Mouse (Mus musculus) adrenal gland, adult (tissue): ENCODE results near the gene Prss30.

Source experiments
- DNase-seq, 2 experiments: peaks; one replicate each; pipeline ENCODE4 v3.0.0; 2022 to 2023; ENCODE audit warnings: low spot score in 1 of 2; ENCODE audit not compliant: inconsistent age in 2 of 2

Prss30 gene

DNA sequence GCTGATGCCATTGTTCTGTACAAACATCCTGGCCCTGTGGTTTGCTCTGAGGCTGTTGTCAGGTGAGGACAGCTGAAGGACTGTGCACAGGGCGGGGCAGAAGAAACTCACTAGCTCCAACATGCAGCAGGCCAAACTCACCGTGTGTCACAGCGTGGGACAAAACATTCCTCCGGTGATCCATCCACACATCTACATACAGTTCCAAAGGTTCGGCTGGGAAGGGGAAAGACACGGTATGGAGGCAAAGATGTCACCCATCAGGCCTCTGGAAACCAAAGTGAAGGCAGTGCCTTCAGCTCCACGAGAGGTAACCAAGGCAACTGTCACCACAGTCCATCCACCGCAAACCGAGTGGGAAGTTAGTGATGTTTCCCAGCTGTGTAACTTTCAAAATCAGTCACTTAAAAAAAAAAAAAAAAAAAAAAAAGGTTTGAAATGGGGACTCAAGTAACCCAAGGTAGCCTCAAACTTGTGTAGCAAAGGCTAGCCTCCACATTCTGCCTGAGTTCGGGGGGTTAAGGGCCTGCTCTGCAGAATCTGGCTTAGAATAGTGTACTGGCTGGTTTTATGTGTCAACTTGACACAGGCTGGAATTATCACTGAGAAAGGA, at the start of gene Prss30:
Gene Prss30 (minus strand): TSS at position 270 of the 613 bp plus-strand sequence.
- DNase-seq, result no peak

GRCm38 (mm10) chr17:24029477-24029876, 49.1 kb upstream of the Prss30 start:
- DNase-seq, result no peak

- DNase-seq, result peak in 1 of 2 experiments; percentile 52
Measured at GRCm38 (mm10) chr17:24021375-24022199, 41.2 kb upstream of the Prss30 start.

- no peak for DNase-seq
Measured at GRCm38 (mm10) chr17:24020696-24021095, 40.3 kb upstream of the Prss30 start.

DNA sequence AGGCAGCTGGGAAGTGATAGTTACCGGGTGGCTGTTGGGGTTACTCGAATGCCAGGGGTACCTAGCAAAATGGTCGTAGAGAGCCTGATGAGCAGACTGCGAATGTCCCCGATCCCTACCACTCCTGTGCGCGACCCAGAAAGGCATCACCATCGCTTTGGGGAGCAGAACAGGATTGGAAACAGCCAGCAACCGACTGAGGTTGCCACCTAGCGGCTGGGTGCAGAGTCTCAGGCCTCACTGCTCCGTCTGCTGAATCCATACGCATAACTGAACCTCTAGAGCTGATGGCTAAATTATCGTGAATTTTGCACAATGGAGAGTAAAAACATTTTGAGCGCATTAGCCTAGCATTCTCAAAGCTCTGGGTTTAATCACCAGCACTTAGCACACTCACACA, 35.4 kb upstream of the Prss30 start:
- DNase-seq, result peak in 1 of 2 experiments; percentile 79

- DNase-seq, result no peak
Measured at GRCm38 (mm10) chr17:24014433-24014965, 34.1 kb upstream of the Prss30 start.

DNA sequence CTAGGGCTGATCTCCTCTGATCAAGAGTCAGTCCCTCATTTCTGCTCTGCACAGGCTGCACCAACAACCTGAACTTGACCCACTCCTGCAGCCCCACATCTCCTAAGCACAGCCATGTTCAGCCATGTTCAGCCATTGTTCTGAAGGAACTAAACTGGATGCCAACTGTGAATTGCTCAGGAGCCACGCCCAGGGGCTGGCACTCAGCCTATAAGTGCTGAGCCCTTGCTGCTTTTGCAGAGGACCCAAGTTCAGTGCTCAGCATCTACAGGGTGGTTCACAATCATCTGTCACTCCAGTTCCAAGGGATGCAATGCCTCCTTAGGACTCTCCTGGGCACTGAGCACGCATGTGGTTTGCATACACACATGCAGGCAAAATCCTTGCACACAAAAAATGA, 32.6 kb upstream of the Prss30 start:
- no peak for DNase-seq

DNA sequence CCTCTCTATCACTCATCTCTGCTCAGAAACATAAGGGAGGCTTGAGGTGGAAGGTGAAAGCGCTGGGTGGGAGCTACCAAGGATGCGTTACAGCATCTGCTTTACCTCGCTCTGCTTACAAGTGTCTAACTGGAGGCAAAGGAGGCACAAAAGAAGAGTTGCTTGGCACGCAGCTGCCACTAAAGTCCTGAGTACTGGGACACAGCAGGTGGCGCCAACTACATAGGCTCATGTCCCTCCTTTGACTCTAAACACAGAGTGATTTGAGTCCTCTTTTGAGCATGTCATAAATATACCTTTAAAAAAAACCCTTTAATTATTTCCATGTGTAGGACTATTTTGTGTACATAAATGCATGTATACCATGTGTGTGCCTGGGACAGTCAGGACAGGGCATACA, 29.3 kb upstream of the Prss30 start:
- no peak for DNase-seq

- DNase-seq, result no peak
Measured at GRCm38 (mm10) chr17:24008105-24008504, 27.7 kb upstream of the Prss30 start.

DNA sequence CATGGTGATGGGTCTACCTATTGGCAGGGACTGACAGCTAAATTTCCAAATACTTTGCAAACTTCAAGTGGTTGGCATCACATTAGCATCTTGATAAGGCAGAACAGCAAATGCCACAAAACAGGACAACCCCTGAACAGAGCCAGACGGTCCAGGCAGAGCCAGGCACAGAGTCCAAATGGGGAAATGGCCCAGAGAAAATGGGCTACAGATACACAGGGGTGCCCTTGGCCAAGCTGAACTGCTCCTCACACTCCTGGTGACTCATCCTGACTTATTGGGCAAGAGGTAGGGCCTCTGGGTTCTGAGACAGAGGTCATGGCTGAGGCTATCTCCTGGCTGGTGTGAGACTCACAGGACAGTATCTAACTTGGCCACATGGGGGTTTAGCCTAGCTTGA, 27.0 kb upstream of the Prss30 start:
- peak; percentile 88 to 93 for DNase-seq

GRCm38 (mm10) chr17:24006930-24007329, 26.6 kb upstream of the Prss30 start:
- DNase-seq, result no peak

- DNase-seq, result no peak
Measured at GRCm38 (mm10) chr17:24005049-24005448, 24.7 kb upstream of the Prss30 start.

GRCm38 (mm10) chr17:24004071-24004665, 23.8 kb upstream of the Prss30 start:
- DNase-seq, result peak; percentile 83 to 87

DNA sequence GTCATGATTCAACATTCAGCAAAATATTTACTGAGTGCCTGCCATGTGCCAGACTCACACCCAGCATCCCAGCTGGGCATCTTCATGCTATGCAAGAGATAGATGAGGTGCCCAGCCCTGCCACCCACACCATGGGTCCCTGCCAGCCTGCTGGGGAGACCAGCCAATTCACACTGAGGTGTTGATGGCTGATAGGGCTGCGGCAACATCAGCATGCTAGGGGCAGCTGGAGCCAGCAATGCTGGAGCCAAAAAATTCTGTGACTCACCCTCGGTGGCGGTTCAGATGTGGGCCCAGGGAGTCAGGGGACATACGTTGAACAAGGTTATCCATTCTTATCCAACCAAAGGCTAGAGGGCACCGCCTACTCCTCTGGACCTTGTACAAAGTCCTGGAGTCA, 20.0 kb upstream of the Prss30 start:
- peak; percentile 69 to 81 for DNase-seq

GRCm38 (mm10) chr17:23998383-23998782, 18.0 kb upstream of the Prss30 start:
- DNase-seq, result no peak

DNA sequence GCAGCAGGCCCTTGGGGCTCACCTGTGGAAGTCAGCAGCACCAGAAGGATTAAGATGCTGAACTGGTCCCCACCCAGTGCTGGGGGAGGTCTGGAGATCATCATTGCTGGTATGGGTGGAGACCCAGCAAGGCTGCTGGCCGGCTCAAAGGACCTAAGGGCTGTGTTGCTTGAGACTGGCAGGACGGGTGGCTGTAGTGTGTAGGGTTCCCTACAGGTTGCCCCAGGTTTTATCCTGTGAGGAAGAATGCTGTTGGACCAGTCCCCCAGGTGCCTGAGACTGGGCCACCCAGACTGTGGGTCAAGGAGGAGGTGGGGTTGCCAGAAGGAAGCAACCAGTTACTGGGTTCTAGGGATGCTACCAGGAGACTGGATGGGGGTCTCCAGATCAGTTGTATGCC, 17.5 kb upstream of the Prss30 start, which contains the start of gene Prss22:
Gene Prss22 (minus strand): TSS at position 200 of the 400 bp plus-strand sequence.
- no peak for DNase-seq

GRCm38 (mm10) chr17:23995421-23995820, 15.1 kb upstream of the Prss30 start:
- DNase-seq, result no peak

GRCm38 (mm10) chr17:23994667-23995066, 14.3 kb upstream of the Prss30 start:
- DNase-seq, result no peak

- DNase-seq, result peak; percentile 92 to 98
Measured at GRCm38 (mm10) chr17:23993559-23994428, 13.4 kb upstream of the Prss30 start.

DNA sequence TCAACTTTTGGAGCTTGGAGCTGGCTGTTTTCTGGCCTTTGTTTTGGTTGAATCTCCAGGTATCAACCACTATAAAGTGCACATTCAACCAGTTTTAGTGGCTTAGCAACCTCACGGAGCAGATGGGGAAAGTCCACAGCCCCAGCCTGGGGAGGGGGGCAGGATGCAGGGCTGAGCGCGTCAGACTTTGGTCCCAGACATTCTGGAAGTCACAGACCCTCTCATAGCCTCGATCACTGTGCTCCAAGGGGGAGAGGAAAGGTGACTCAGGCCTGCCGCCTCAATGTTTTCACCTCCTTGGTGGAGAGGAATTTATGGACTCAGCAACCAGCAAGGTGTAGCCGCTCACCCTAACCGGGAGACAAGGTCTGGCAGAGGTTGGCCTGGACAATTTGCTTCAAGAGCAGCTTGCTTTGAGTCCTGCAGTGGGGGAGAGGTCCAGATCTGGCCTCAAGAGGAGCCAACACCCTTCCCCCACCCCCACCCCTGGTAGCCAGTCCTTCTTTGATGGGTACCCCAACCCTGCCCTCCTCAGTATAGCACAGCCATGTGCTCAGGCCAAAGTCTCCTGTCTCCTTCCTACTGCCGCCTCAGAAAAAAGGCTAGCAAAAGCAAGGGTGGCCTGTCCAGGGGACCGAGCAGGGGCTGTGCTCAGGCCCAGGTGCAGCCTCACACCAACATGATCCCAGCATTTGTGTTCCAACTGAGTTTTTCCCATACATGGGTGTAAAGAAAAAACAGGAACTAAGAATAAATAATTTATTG, 12.6 kb upstream of the Prss30 start:
- no peak for DNase-seq
